Mouse (Mus musculus): ENCODE data around the gene Rspo4. TPM values are rescaled to one million over a fixed set of nuclear protein-coding genes. Genes with fewer than 3 reads are reported as not detected.

The Rspo4 gene
- not detected for total RNA-seq (2022)

- DNase-seq (ENCODE audit: low spot score in 2 of 2), result no peak
Measured at GRCm38 (mm10) chr2:151842648-151843226, at the start of gene Rspo4. Gene Rspo4 (plus strand): TSS chr2:151842927.

GRCm38 (mm10) chr2:151815586-151815985, 27.1 kb upstream of the Rspo4 start:
- no peak for DNase-seq (ENCODE audit: low spot score in 2 of 2)

- DNase-seq (ENCODE audit: low spot score in 2 of 2), result no peak
Measured at GRCm38 (mm10) chr2:151862257-151862810, 19.6 kb downstream of the Rspo4 start.

GRCm38 (mm10) chr2:151864941-151865340, 22.2 kb downstream of the Rspo4 start:
- no peak for DNase-seq (ENCODE audit: low spot score in 2 of 2)

GRCm38 (mm10) chr2:151866487-151866886, 23.8 kb downstream of the Rspo4 start:
- DNase-seq (ENCODE audit: low spot score in 2 of 2), result peak; percentile 45 to 78

- no peak for DNase-seq (ENCODE audit: low spot score in 2 of 2)
Measured at GRCm38 (mm10) chr2:151868196-151868595, 25.5 kb downstream of the Rspo4 start.

GRCm38 (mm10) chr2:151874551-151874950, 31.8 kb downstream of the Rspo4 start:
- DNase-seq (ENCODE audit: low spot score in 2 of 2), result no peak

GRCm38 (mm10) chr2:151876012-151876485, 33.3 kb downstream of the Rspo4 start:
- DNase-seq (ENCODE audit: low spot score in 2 of 2), result peak in 1 of 2 experiments; percentile 50

- no peak for DNase-seq (ENCODE audit: low spot score in 2 of 2)
Measured at GRCm38 (mm10) chr2:151878645-151879044, 35.9 kb downstream of the Rspo4 start.

- DNase-seq (ENCODE audit: low spot score in 2 of 2), result no peak
Measured at GRCm38 (mm10) chr2:151879760-151880159, 37.0 kb downstream of the Rspo4 start.

- peak; percentile 22 to 47 for DNase-seq (ENCODE audit: low spot score in 2 of 2)
Measured at GRCm38 (mm10) chr2:151891031-151891430, 48.3 kb downstream of the Rspo4 start.

- DNase-seq (ENCODE audit: low spot score in 2 of 2), result no peak
Measured at GRCm38 (mm10) chr2:151893122-151893774, 50.5 kb downstream of the Rspo4 start.

GRCm38 (mm10) chr2:151894209-151894980, 51.7 kb downstream of the Rspo4 start:
- DNase-seq (ENCODE audit: low spot score in 2 of 2), result peak; percentile 18 to 39

- no peak for DNase-seq (ENCODE audit: low spot score in 2 of 2)
Measured at GRCm38 (mm10) chr2:151895911-151896310, 53.2 kb downstream of the Rspo4 start.

GRCm38 (mm10) chr2:151898106-151898505, 55.4 kb downstream of the Rspo4 start:
- no peak for DNase-seq (ENCODE audit: low spot score in 2 of 2)

- DNase-seq (ENCODE audit: low spot score in 2 of 2), result no peak
Measured at GRCm38 (mm10) chr2:151900845-151901244, 58.1 kb downstream of the Rspo4 start.

GRCm38 (mm10) chr2:151903267-151903666, 60.5 kb downstream of the Rspo4 start:
- DNase-seq (ENCODE audit: low spot score in 2 of 2), result no peak

GRCm38 (mm10) chr2:151903933-151904332, 61.2 kb downstream of the Rspo4 start:
- DNase-seq (ENCODE audit: low spot score in 2 of 2), result no peak

- no peak for DNase-seq (ENCODE audit: low spot score in 2 of 2)
Measured at GRCm38 (mm10) chr2:151904636-151905035, 61.9 kb downstream of the Rspo4 start.

- no peak for DNase-seq (ENCODE audit: low spot score in 2 of 2)
Measured at GRCm38 (mm10) chr2:151907020-151907419, 64.3 kb downstream of the Rspo4 start.

GRCm38 (mm10) chr2:151909386-151909785, 66.7 kb downstream of the Rspo4 start:
- no peak for DNase-seq (ENCODE audit: low spot score in 2 of 2)

GRCm38 (mm10) chr2:151910498-151910897, 67.8 kb downstream of the Rspo4 start:
- no peak for DNase-seq (ENCODE audit: low spot score in 2 of 2)

All from layer of hippocampus, adult 8-10 months (tissue).